Mouse (Mus musculus): ENCODE data around the gene Prol1. TPM values are rescaled to one million over a fixed set of nuclear protein-coding genes. Genes with fewer than 3 reads are reported as not detected.
"Not testable (repeated sequence)": the region's sequence is repeated elsewhere in the genome, so short reads cannot be mapped to it uniquely, and the experiment has no call there.

The Prol1 gene
- not detected in 2 replicates for polyA plus RNA-seq (2014; fragmentation: Nextera tagmentation; extraction: Ambion mirVana)

DNA sequence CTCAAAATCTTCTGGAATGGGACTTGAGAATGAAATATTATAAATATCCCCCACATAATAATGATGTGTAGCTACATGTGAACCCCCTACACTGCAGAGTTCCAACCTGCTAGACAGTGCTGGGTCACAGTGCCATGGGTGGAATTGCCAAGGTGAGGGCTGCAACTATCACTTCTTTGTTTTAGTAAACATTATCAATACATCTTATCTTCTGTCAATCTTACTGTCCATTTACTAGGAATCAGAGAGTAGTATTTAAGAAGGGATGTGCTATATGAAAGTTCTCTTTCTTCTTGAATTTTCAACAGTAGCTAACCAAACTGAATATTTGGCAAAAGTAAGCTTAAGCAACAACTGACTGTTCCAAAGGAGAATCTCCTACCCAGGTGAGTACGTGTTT, at the start of gene Prol1:
Prol1 (plus strand) TSS at position 301 of the 400 bp plus-strand sequence.
- no peak within 1 kb of the TSS for H3K27ac ChIP-seq (ENCODE audit: low read depth)
- 96% methylated on average over 1 of the region's 1 CpGs for WGBS
- ATAC-seq (replicated peaks; ENCODE audit: low FRiP score, low TSS enrichment, low read depth), result no peak
- no peaks in the 10 kb centered on the region for H3K4me1 ChIP-seq (replicated peaks; ENCODE audit: control insufficient read depth, insufficient read depth, low read length)
- H3K4me2 ChIP-seq (ENCODE audit: low read length), result no peak within 1 kb of the TSS
- H3K4me3 ChIP-seq (ENCODE audit: low read depth, low read length), result no peak within 1 kb of the TSS
- H3K9ac ChIP-seq (ENCODE audit: low read length), result no peak within 1 kb of the TSS
- no peaks in the 10 kb centered on the region for H3K9me3 ChIP-seq (ENCODE audit: control insufficient read depth, low read length)
- no peaks in the 10 kb centered on the region for H3K36me3 ChIP-seq (ENCODE audit: control insufficient read depth, insufficient read depth, low read length)
- H3K27me3 ChIP-seq (replicated peaks; ENCODE audit: control insufficient read depth, insufficient read depth, low read length), result no peaks in the 10 kb centered on the region
- no peak for DNase-seq (ENCODE audit: low spot score)

DNA sequence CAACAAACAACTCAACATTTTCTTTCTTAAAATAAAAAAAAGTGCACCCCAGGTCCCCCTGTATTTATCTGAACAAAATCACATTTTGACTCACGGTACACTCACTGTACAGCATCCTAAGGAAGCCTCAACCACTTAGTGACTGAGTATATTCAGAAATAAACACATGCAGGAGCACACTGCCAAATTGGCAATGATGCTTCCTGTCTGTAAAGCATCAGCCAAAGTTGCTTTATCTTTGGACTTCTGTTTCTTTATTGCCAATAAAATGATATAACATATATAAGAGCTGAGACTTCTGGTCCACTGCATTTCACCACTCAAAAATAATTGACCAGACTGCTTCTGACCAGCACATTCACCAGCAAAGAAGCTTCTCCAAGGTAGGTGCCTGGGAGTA, 48.5 kb upstream of the Prol1 start, which contains the start of gene Gm7714:
Gm7714 (plus strand) TSS at position 301 of the 400 bp plus-strand sequence.
- Histone ChIP-seq H3K36me3 (ENCODE audit: control insufficient read depth, insufficient read depth, low read length) (no peaks in the 10 kb centered on the region), H3K4me3 (ENCODE audit: low read depth, low read length) (no peak within 1 kb of the TSS), H3K27me3 (replicated peaks; ENCODE audit: control insufficient read depth, insufficient read depth, low read length) (no peaks in the 10 kb centered on the region), H3K4me1 (replicated peaks; ENCODE audit: control insufficient read depth, insufficient read depth, low read length) (no peaks in the 10 kb centered on the region), H3K9me3 (ENCODE audit: control insufficient read depth, low read length) (no peaks in the 10 kb centered on the region), H3K9ac (ENCODE audit: low read length) (no peak within 1 kb of the TSS), H3K27ac (ENCODE audit: low read depth) (no peak within 1 kb of the TSS), H3K4me2 (ENCODE audit: low read length) (no peak within 1 kb of the TSS)
- 76% methylated on average over 1 of the region's 1 CpGs for WGBS
- no peak for ATAC-seq (replicated peaks; ENCODE audit: low FRiP score, low TSS enrichment, low read depth)
- no peak for DNase-seq (ENCODE audit: low spot score)

DNA sequence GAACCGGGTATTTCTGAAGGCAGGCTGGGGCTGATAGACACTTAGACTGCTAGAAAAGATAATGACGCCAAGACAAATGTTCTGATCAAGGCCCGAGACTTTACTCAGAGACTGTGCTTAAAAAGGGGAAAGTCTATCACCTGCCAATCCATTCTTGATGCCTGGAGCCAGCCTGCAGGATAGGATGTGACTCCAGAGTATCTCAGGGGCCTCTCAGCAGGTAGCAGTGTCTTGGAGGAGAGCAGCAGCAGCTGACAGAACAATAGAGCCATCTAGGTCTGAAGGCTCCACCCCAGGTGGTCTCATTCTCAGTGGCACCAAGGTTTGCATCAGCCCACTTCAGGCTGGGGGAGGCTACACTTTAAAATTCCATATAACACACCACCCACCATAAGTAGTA, 5.8 kb upstream of the Prol1 start:
- H3K4me3 ChIP-seq (ENCODE audit: low read depth, low read length); H3K27me3 ChIP-seq (replicated peaks; ENCODE audit: control insufficient read depth, insufficient read depth, low read length); H3K9me3 ChIP-seq (ENCODE audit: control insufficient read depth, low read length); ATAC-seq (replicated peaks; ENCODE audit: low FRiP score, low TSS enrichment, low read depth); H3K9ac ChIP-seq (ENCODE audit: low read length); H3K4me1 ChIP-seq (replicated peaks; ENCODE audit: control insufficient read depth, insufficient read depth, low read length); H3K36me3 ChIP-seq (ENCODE audit: control insufficient read depth, insufficient read depth, low read length); H3K27ac ChIP-seq (ENCODE audit: low read depth); DNase-seq (ENCODE audit: low spot score); H3K4me2 ChIP-seq (ENCODE audit: low read length): not testable (repeated sequence)
- 68% methylated on average over 3 of the region's 3 CpGs for WGBS

- H3K27me3 ChIP-seq (replicated peaks; ENCODE audit: control insufficient read depth, insufficient read depth, low read length); H3K4me3 ChIP-seq (ENCODE audit: low read depth, low read length); H3K9ac ChIP-seq (ENCODE audit: low read length); H3K4me1 ChIP-seq (replicated peaks; ENCODE audit: control insufficient read depth, insufficient read depth, low read length); ATAC-seq (replicated peaks; ENCODE audit: low FRiP score, low TSS enrichment, low read depth); H3K9me3 ChIP-seq (ENCODE audit: control insufficient read depth, low read length); H3K4me2 ChIP-seq (ENCODE audit: low read length); DNase-seq (ENCODE audit: low spot score); H3K36me3 ChIP-seq (ENCODE audit: control insufficient read depth, insufficient read depth, low read length); H3K27ac ChIP-seq (ENCODE audit: low read depth): not testable (repeated sequence)
- WGBS, result 60% methylated on average over 2 of the region's 2 CpGs
Observed at GRCm38 (mm10) chr5:88348533-88348932, 31.4 kb downstream of the Prol1 start.

- WGBS, result 1% methylated on average over 5 of the region's 5 CpGs
- H3K4me3 ChIP-seq (ENCODE audit: low read depth, low read length), result no peak overlapping the region
- H3K36me3 ChIP-seq (ENCODE audit: control insufficient read depth, insufficient read depth, low read length), result no peaks in the 10 kb centered on the region
- H3K9me3 ChIP-seq (ENCODE audit: control insufficient read depth, low read length), result no peaks in the 10 kb centered on the region
- H3K27me3 ChIP-seq (replicated peaks; ENCODE audit: control insufficient read depth, insufficient read depth, low read length), result no peaks in the 10 kb centered on the region
- no peak overlapping the region for H3K4me2 ChIP-seq (ENCODE audit: low read length)
- no peaks in the 10 kb centered on the region for H3K4me1 ChIP-seq (replicated peaks; ENCODE audit: control insufficient read depth, insufficient read depth, low read length)
- H3K9ac ChIP-seq (ENCODE audit: low read length), result no peak overlapping the region
- DNase-seq (ENCODE audit: low spot score), result peak; percentile 58
- H3K27ac ChIP-seq (ENCODE audit: low read depth), result no peak overlapping the region
- ATAC-seq (replicated peaks; ENCODE audit: low FRiP score, low TSS enrichment, low read depth), result no peak
Observed at GRCm38 (mm10) chr5:88364768-88365167, 47.7 kb downstream of the Prol1 start.

DNA sequence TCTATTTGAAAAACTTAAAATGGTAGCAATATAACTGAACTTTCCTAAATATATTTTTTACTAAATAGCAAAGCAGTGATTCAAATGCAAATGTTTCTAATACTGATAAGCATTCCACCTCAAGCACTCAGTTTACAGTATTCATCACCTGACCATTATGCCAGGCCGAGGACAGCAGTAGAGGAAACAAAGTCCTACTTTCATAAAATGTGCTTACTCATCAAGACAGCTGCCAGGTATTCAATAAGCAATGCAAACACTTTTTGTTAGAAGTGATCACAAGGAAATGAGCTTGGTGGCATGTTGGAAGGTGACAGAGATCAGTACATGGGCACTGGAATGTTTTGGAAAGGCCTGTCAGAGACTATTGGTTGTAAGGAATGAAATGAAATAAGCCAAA, 49.8 kb downstream of the Prol1 start:
- Histone ChIP-seq H3K9ac (ENCODE audit: low read length) (no peak overlapping the region), H3K9me3 (ENCODE audit: control insufficient read depth, low read length) (no peaks in the 10 kb centered on the region), H3K27ac (ENCODE audit: low read depth) (no peak overlapping the region), H3K4me3 (ENCODE audit: low read depth, low read length) (no peak overlapping the region), H3K36me3 (ENCODE audit: control insufficient read depth, insufficient read depth, low read length) (no peaks in the 10 kb centered on the region), H3K4me2 (ENCODE audit: low read length) (no peak overlapping the region), H3K27me3 (replicated peaks; ENCODE audit: control insufficient read depth, insufficient read depth, low read length) (no peaks in the 10 kb centered on the region), H3K4me1 (replicated peaks; ENCODE audit: control insufficient read depth, insufficient read depth, low read length) (no peaks in the 10 kb centered on the region)
- ATAC-seq (replicated peaks; ENCODE audit: low FRiP score, low TSS enrichment, low read depth) (no peak), DNase-seq (ENCODE audit: low spot score) (no peak)
- 63% methylated on average over 1 of the region's 1 CpGs for WGBS

DNA sequence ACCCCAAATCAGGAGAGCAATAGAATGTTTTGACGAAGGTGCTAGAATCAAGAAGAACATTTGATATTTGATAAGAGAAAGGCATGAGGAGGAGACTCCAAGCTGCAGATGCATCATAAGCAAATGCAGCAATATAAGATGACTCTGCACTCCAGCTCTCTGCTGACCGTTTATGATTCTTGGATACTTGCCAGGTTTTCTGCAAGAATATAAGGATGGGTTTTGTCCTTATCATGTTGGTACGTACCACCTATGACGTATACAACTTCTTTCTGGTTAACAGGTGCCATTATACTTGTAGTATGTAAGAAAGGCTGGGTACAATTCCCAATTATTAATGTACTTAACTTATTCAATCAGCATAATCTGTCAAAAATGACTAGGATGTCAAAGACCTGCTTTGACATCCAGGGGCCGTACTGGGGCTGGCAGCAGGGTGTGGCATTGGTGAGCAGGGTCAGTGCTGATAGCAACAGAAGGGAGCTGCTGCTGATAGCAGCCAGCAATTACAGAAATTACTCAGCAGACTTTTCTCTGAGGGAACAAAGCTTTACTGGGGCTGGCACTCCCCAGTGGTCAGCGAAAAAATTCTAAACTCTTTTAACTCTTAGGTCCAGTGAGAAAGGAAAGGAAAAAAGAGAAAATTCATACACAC, 53.6 kb downstream of the Prol1 start:
- Histone ChIP-seq H3K9me3 (ENCODE audit: control insufficient read depth, low read length) (no peaks in the 10 kb centered on the region), H3K27ac (ENCODE audit: low read depth) (no peak overlapping the region), H3K4me1 (replicated peaks; ENCODE audit: control insufficient read depth, insufficient read depth, low read length) (no peaks in the 10 kb centered on the region), H3K36me3 (ENCODE audit: control insufficient read depth, insufficient read depth, low read length) (no peaks in the 10 kb centered on the region), H3K4me2 (ENCODE audit: low read length) (no peak overlapping the region), H3K4me3 (ENCODE audit: low read depth, low read length) (no peak overlapping the region), H3K9ac (ENCODE audit: low read length) (no peak overlapping the region), H3K27me3 (replicated peaks; ENCODE audit: control insufficient read depth, insufficient read depth, low read length) (no peaks in the 10 kb centered on the region)
- peak; percentile 87 for ATAC-seq (replicated peaks; ENCODE audit: low FRiP score, low TSS enrichment, low read depth)
- no peak for DNase-seq (ENCODE audit: low spot score)
- 50% methylated on average over 6 of the region's 6 CpGs for WGBS

GRCm38 (mm10) chr5:88372563-88372962, 55.5 kb downstream of the Prol1 start:
- no peak overlapping the region for H3K4me2 ChIP-seq (ENCODE audit: low read length)
- H3K4me3 ChIP-seq (ENCODE audit: low read depth, low read length), result no peak overlapping the region
- no peak overlapping the region for H3K9ac ChIP-seq (ENCODE audit: low read length)
- DNase-seq (ENCODE audit: low spot score) (no peak), ATAC-seq (replicated peaks; ENCODE audit: low FRiP score, low TSS enrichment, low read depth) (no peak)
- no peaks in the 10 kb centered on the region for H3K36me3 ChIP-seq (ENCODE audit: control insufficient read depth, insufficient read depth, low read length)
- H3K4me1 ChIP-seq (replicated peaks; ENCODE audit: control insufficient read depth, insufficient read depth, low read length), result no peaks in the 10 kb centered on the region
- 69% methylated on average over 6 of the region's 6 CpGs for WGBS
- H3K27ac ChIP-seq (ENCODE audit: low read depth), result no peak overlapping the region
- no peaks in the 10 kb centered on the region for H3K9me3 ChIP-seq (ENCODE audit: control insufficient read depth, low read length)
- no peaks in the 10 kb centered on the region for H3K27me3 ChIP-seq (replicated peaks; ENCODE audit: control insufficient read depth, insufficient read depth, low read length)

DNA sequence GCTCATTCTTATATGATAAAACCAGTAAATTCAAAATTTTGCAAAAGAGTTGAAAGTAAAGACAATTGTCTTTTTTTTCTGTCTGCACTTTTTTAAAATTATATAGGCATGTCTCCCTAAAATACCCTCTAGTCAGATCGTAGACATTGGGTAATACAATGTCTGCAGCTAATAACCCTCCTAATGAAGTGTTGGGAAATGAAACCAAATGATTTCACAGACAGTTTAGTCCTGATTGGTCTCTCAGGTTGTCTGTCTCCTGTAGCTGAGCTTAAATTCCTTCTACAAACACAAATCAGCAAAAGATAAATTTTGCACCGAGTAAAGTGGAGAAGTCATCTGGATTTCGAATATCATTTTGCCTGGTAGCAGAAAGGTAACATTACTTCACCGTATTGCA, 58.7 kb downstream of the Prol1 start, which contains the start of gene Amtn:
Amtn (plus strand) TSS at position 301 of the 400 bp plus-strand sequence.
- no peak within 1 kb of the TSS for H3K27ac ChIP-seq (ENCODE audit: low read depth)
- no peak within 1 kb of the TSS for H3K9ac ChIP-seq (ENCODE audit: low read length)
- H3K4me3 ChIP-seq (ENCODE audit: low read depth, low read length), result no peak within 1 kb of the TSS
- H3K9me3 ChIP-seq (ENCODE audit: control insufficient read depth, low read length), result no peaks in the 10 kb centered on the region
- 78% methylated on average over 4 of the region's 4 CpGs for WGBS
- ATAC-seq (replicated peaks; ENCODE audit: low FRiP score, low TSS enrichment, low read depth) (no peak), DNase-seq (ENCODE audit: low spot score) (no peak)
- no peaks in the 10 kb centered on the region for H3K4me1 ChIP-seq (replicated peaks; ENCODE audit: control insufficient read depth, insufficient read depth, low read length)
- no peaks in the 10 kb centered on the region for H3K36me3 ChIP-seq (ENCODE audit: control insufficient read depth, insufficient read depth, low read length)
- H3K4me2 ChIP-seq (ENCODE audit: low read length), result no peak within 1 kb of the TSS
- no peaks in the 10 kb centered on the region for H3K27me3 ChIP-seq (replicated peaks; ENCODE audit: control insufficient read depth, insufficient read depth, low read length)

Data from intestine, embryonic 14.5 days (tissue).